Mouse (Mus musculus): Measurements from ENCODE around the gene Btnl9. TPM values are rescaled to one million over a fixed set of nuclear protein-coding genes. Genes with fewer than 3 reads are reported as not detected.
"Not testable (repeated sequence)": the region's sequence is repeated elsewhere in the genome, so short reads cannot be mapped to it uniquely, and the experiment has no call there.

The Btnl9 gene
- polyA plus RNA-seq, 1 experiment from 2014 or later = 0.35 TPM

GRCm38 (mm10) chr11:49202523-49203061, 15.6 kb upstream of the Btnl9 start:
- no peaks in the 10 kb centered on the region for H3K9me3 ChIP-seq
- peaks cover 7% of the 10 kb centered on the region for H3K4me1 ChIP-seq
- ATAC-seq (ENCODE audit: insufficient number of reproducible peaks, insufficient read depth, low FRiP score, low TSS enrichment) = peak; percentile 1; the same call in 1 of the 2 replicates
- peak overlapping the region; percentile 74 for H3K4me2 ChIP-seq (replicated peaks)
- H3K4me3 ChIP-seq = peak overlapping the region; percentile 92
- H3K9ac ChIP-seq = peak overlapping the region; percentile 97
- H3K27ac ChIP-seq = peak overlapping the region; percentile 99
- WGBS = 2% methylated on average over 10 of the region's 10 CpGs
- H3K36me3 ChIP-seq = 0 out of 2 replicates have a peak, but pooled peaks cover 4% of the 10 kb centered on the region
- H3K27me3 ChIP-seq = no peaks in the 10 kb centered on the region

GRCm38 (mm10) chr11:49202071-49202470, 15.1 kb upstream of the Btnl9 start:
- peak overlapping the region; percentile 97; the same call in 1 of the 2 replicates for H3K9ac ChIP-seq
- 0 out of 2 replicates have a peak, but pooled peaks cover 4% of the 10 kb centered on the region for H3K36me3 ChIP-seq
- H3K27me3 ChIP-seq = no peaks in the 10 kb centered on the region
- H3K4me2 ChIP-seq (replicated peaks) = peak overlapping the region; percentile 74
- H3K4me1 ChIP-seq = peaks cover 7% of the 10 kb centered on the region
- WGBS = 66% methylated on average over 2 of the region's 2 CpGs
- ATAC-seq (ENCODE audit: insufficient number of reproducible peaks, insufficient read depth, low FRiP score, low TSS enrichment) = no peak
- peak overlapping the region; percentile 99; the same call in 1 of the 2 replicates for H3K27ac ChIP-seq
- H3K9me3 ChIP-seq = no peaks in the 10 kb centered on the region
- H3K4me3 ChIP-seq = peak overlapping the region; percentile 92

GRCm38 (mm10) chr11:49201142-49201541, 14.2 kb upstream of the Btnl9 start:
- H3K9me3 ChIP-seq = no peaks in the 10 kb centered on the region
- no peaks in the 10 kb centered on the region for H3K36me3 ChIP-seq
- no peak for ATAC-seq (ENCODE audit: insufficient number of reproducible peaks, insufficient read depth, low FRiP score, low TSS enrichment)

GRCm38 (mm10) chr11:49200666-49201065, 13.7 kb upstream of the Btnl9 start:
- Histone ChIP-seq H3K36me3 (no peaks in the 10 kb centered on the region), H3K4me1 (peaks cover 7% of the 10 kb centered on the region), H3K9me3 (no peaks in the 10 kb centered on the region), H3K27ac (no peak overlapping the region), H3K4me3 (no peak overlapping the region), H3K4me2 (replicated peaks) (no peak overlapping the region), H3K9ac (no peak overlapping the region), H3K27me3 (no peaks in the 10 kb centered on the region)
- ATAC-seq (ENCODE audit: insufficient number of reproducible peaks, insufficient read depth, low FRiP score, low TSS enrichment) = no peak

More at GRCm38 (mm10) chr11:49201142-49201541, 14.2 kb upstream of the Btnl9 start:
- Histone ChIP-seq H3K9ac (no peak overlapping the region), H3K27me3 (no peaks in the 10 kb centered on the region), H3K4me2 (replicated peaks) (no peak overlapping the region), H3K4me1 (peaks cover 7% of the 10 kb centered on the region), H3K4me3 (no peak overlapping the region), H3K27ac (no peak overlapping the region)

- H3K9ac ChIP-seq = no peak overlapping the region
- no peaks in the 10 kb centered on the region for H3K4me1 ChIP-seq
- no peak overlapping the region for H3K4me3 ChIP-seq
- no peak overlapping the region for H3K27ac ChIP-seq
- WGBS = 91% methylated on average over 7 of the region's 7 CpGs
- H3K9me3 ChIP-seq = no peaks in the 10 kb centered on the region
- no peaks in the 10 kb centered on the region for H3K36me3 ChIP-seq
- H3K27me3 ChIP-seq = no peaks in the 10 kb centered on the region
- no peak overlapping the region for H3K4me2 ChIP-seq (replicated peaks)
- no peak for ATAC-seq (ENCODE audit: insufficient number of reproducible peaks, insufficient read depth, low FRiP score, low TSS enrichment)
These were observed 8.9 kb upstream of the Btnl9 start for GRCm38 (mm10) chr11:49195819-49196322.

GRCm38 (mm10) chr11:49194771-49195170, 7.8 kb upstream of the Btnl9 start:
- H3K4me3 ChIP-seq; H3K27me3 ChIP-seq; H3K27ac ChIP-seq; H3K9me3 ChIP-seq; H3K4me1 ChIP-seq; ATAC-seq (ENCODE audit: insufficient number of reproducible peaks, insufficient read depth, low FRiP score, low TSS enrichment); H3K9ac ChIP-seq; H3K36me3 ChIP-seq; H3K4me2 ChIP-seq (replicated peaks): not testable (repeated sequence)
- 97% methylated on average over 9 of the region's 9 CpGs for WGBS

- no peak for ATAC-seq (ENCODE audit: insufficient number of reproducible peaks, insufficient read depth, low FRiP score, low TSS enrichment)
- Histone ChIP-seq H3K4me3 (no peak overlapping the region), H3K27me3 (no peaks in the 10 kb centered on the region), H3K27ac (no peak overlapping the region), H3K4me1 (no peaks in the 10 kb centered on the region), H3K9ac (no peak overlapping the region), H3K36me3 (no peaks in the 10 kb centered on the region), H3K4me2 (replicated peaks) (no peak overlapping the region), H3K9me3 (no peaks in the 10 kb centered on the region)
- 65% methylated on average over 2 of the region's 2 CpGs for WGBS
These were observed 4.1 kb upstream of the Btnl9 start for GRCm38 (mm10) chr11:49191083-49191482.

- H3K4me2 ChIP-seq (replicated peaks) = no peak overlapping the region
- no peak for ATAC-seq (ENCODE audit: insufficient number of reproducible peaks, insufficient read depth, low FRiP score, low TSS enrichment)
- no peak overlapping the region for H3K9ac ChIP-seq
- 4% methylated on average over 7 of the region's 7 CpGs for WGBS
- H3K36me3 ChIP-seq = no peaks in the 10 kb centered on the region
- H3K27me3 ChIP-seq = no peaks in the 10 kb centered on the region
- no peaks in the 10 kb centered on the region for H3K4me1 ChIP-seq
- no peaks in the 10 kb centered on the region for H3K9me3 ChIP-seq
- no peak overlapping the region for H3K4me3 ChIP-seq
- no peak overlapping the region for H3K27ac ChIP-seq
These were observed 2.8 kb upstream of the Btnl9 start for GRCm38 (mm10) chr11:49189737-49190136.

- ATAC-seq (ENCODE audit: insufficient number of reproducible peaks, insufficient read depth, low FRiP score, low TSS enrichment) = no peak
- Histone ChIP-seq H3K4me2 (replicated peaks) (no peak overlapping the region), H3K4me1 (no peaks in the 10 kb centered on the region), H3K9ac (no peak overlapping the region), H3K27me3 (no peaks in the 10 kb centered on the region), H3K9me3 (no peaks in the 10 kb centered on the region), H3K4me3 (no peak overlapping the region), H3K36me3 (no peaks in the 10 kb centered on the region), H3K27ac (no peak overlapping the region)
- 75% methylated on average over 10 of the region's 10 CpGs for WGBS
These were observed 742 bp upstream of the Btnl9 start for GRCm38 (mm10) chr11:49187701-49188100.

- H3K4me2 ChIP-seq (replicated peaks) = no peak overlapping the region
- H3K9ac ChIP-seq = no peak overlapping the region
- H3K36me3 ChIP-seq = no peaks in the 10 kb centered on the region
- H3K9me3 ChIP-seq = no peaks in the 10 kb centered on the region
- H3K4me1 ChIP-seq = no peaks in the 10 kb centered on the region
- no peak overlapping the region for H3K27ac ChIP-seq
- ATAC-seq (ENCODE audit: insufficient number of reproducible peaks, insufficient read depth, low FRiP score, low TSS enrichment) = no peak
- 83% methylated on average over 6 of the region's 6 CpGs for WGBS
- no peak overlapping the region for H3K4me3 ChIP-seq
- H3K27me3 ChIP-seq = no peaks in the 10 kb centered on the region
These were observed 507 bp downstream of the Btnl9 start for GRCm38 (mm10) chr11:49186452-49186851.

- Histone ChIP-seq H3K4me1 (no peaks in the 10 kb centered on the region), H3K27ac (no peak overlapping the region), H3K36me3 (no peaks in the 10 kb centered on the region), H3K27me3 (no peaks in the 10 kb centered on the region), H3K4me3 (no peak overlapping the region), H3K9ac (no peak overlapping the region), H3K9me3 (no peaks in the 10 kb centered on the region), H3K4me2 (replicated peaks) (no peak overlapping the region)
- ATAC-seq (ENCODE audit: insufficient number of reproducible peaks, insufficient read depth, low FRiP score, low TSS enrichment) = no peak
- 63% methylated on average over 1 of the region's 1 CpGs for WGBS
These were observed 3.8 kb downstream of the Btnl9 start for GRCm38 (mm10) chr11:49183172-49183571.

- not testable (repeated sequence) for H3K36me3 ChIP-seq; H3K27me3 ChIP-seq; H3K27ac ChIP-seq; H3K4me3 ChIP-seq; ATAC-seq (ENCODE audit: insufficient number of reproducible peaks, insufficient read depth, low FRiP score, low TSS enrichment); H3K9ac ChIP-seq; H3K4me1 ChIP-seq; H3K9me3 ChIP-seq; H3K4me2 ChIP-seq (replicated peaks)
- 82% methylated on average over 4 of the region's 4 CpGs for WGBS
These were observed 10.7 kb downstream of the Btnl9 start for GRCm38 (mm10) chr11:49176047-49176779.
